Mouse (Mus musculus) kidney, postnatal 25 days (tissue): ENCODE measurements at regions not wholly inside any gene's neighbourhood (a gene's known extent, or its start where the extent isn't known, plus 50 kb on each side); places are given as distances from the start of the nearest gene placed in this dataset.

ENCODE experiments used
- DNase-seq, 2 experiments: peaks; one replicate each; pipeline ENCODE4 v3.0.0; 2021; ENCODE audit warnings: mixed read lengths in 2 of 2

- DNase-seq, result no peak
Measured at GRCm38 (mm10) chr4:40537859-40538258, 65.9 kb downstream of the Tmem215 start.

- DNase-seq, result no peak
Measured at GRCm38 (mm10) chr4:40543085-40544048, 71.4 kb downstream of the Tmem215 start.

DNA sequence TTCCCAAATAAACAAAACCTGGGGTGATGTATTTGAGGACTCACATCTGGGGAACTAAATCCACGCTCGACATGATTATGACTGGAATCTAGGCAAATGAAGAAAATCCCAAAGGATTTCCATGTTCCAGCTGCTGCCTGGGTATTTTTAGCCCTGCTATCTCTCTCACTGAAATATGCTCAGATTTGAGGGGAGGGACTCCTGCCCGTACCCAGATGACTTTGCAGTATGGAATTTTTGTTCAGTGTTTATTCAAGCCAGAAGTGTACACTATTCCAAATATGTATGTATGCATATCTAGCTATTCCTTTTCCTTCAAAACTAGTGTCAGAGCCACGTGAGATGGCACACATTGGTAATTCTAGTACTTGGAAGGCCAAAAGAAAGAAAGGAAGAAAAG lies 72.1 kb downstream of the Tmem215 start:
- no peak for DNase-seq

DNA sequence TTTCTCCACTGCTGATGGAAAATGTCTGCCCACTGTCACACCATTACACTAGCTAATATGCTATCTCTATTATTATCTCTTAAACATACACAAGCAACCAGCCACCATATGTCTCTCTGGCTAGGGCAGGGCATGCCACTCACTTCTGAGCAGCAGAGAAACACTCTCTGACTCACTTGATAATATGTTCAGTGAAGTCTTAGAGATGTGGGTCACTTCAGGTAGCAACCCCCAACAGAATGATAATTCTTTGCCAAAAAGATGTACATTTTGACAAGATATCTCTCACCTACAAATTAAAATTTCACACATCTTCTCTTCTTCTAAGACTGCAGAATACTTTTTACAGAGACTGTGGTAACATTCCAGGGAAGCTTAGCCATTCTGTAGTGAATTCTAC lies 72.8 kb downstream of the Tmem215 start:
- no peak for DNase-seq

GRCm38 (mm10) chr4:40545700-40546099 lies 73.7 kb downstream of the Tmem215 start:
- no peak for DNase-seq

- no peak for DNase-seq
Measured at GRCm38 (mm10) chr4:40559824-40560223, 87.8 kb downstream of the Tmem215 start.

- no peak for DNase-seq
Measured at GRCm38 (mm10) chr4:40573300-40573699, 101.3 kb downstream of the Tmem215 start.

GRCm38 (mm10) chr4:40575951-40576350 lies 104.0 kb downstream of the Tmem215 start:
- DNase-seq, result no peak

DNA sequence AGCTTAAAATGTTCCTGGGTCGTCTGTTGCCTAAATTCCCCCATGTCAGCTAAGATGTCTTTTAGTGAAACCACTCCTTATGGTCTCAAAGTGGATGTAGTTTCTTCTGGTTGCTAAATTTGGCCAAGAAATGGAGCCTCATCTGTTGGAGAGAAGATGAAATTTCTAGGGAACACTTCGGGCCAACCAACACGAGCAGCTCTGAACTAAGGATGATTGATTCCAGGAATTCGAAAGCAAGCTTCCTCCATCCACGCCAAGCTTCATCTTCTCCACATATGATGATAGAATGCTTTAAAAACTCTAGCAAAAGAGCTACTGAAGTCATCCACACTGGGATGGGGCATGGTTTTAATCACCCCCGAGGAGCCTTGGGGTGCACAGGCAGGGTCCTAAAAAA lies 112.5 kb downstream of the Tmem215 start:
- no peak for DNase-seq

GRCm38 (mm10) chr4:40584940-40585571 lies 113.1 kb downstream of the Tmem215 start:
- peak in 1 of 2 experiments; percentile 2 for DNase-seq

- no peak for DNase-seq
Measured at GRCm38 (mm10) chr4:40586045-40586444, 114.1 kb downstream of the Tmem215 start.

DNA sequence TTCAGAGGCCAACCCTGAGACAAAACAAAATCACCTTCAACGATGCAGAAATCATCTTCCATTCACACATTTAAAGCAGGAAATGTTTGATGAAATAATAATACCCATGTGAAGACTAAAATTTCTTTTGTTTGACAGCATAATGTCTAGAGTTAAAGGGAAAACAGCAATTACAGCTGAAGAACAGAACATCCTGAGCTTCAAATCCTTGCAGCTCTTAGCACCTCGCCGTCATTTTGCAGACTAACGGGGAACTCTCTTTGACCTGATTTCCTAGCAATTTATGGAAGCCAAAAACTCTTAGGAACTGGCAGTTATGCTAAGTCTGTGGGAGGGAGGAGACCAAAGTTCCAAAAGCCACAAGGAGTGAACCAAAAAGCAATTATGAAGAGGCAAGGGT lies 115.3 kb downstream of the Tmem215 start:
- DNase-seq, result no peak

GRCm38 (mm10) chr4:40593806-40594205 lies 109.2 kb downstream of the Aptx start:
- DNase-seq, result no peak

DNA sequence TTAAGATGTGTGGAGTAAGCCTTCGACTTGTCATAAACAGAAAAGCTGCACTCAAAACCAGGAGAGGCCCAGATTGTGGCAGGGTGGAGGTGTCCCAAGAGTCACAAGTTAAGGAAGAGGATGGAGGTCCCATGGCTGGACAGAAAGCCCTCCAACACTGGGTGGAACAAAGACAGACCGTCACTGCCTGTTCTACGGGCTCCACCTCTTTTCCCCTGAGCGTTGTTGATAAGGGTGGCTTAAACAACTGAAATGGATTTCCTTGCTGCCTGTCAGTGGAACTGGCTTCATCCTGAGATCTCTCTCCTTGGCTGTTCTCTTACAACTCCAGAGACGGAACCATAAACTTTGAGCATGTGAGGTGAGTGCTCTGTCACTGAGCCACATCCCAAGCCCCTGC lies 78.0 kb downstream of the Aptx start:
- no peak for DNase-seq

DNA sequence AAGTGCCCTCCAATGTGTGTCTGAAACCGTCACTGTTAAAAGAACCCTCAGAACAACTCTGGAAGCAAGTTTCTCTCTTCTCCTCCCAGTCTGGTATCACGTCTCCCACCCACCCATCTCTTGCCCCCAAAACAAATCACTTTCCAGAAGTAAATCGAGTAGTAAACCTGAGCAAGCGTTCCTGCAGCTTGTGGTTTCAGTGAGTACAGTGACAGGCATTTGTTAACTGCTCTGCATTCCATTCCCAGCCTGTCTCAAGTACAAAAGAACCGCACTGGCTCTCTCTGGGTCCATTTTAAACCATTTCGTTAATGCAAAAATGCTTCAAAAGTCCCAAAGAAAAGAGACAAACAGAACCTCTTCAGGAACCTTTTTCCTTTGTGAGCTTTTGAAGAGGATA lies 77.1 kb downstream of the Aptx start:
- DNase-seq, result no peak
